Mouse (Mus musculus) liver, embryonic 14.5 days (tissue): ENCODE measurements around the gene Nos1ap. TPM values are rescaled to one million over a fixed set of nuclear protein-coding genes. Genes with fewer than 3 reads are reported as not detected.
A peak's percentile ranks its signal among the peaks of the same experiment; 100 is the strongest.

ENCODE experiments used
- ATAC-seq: fragments of 200-750 bp; cut with Nextera tagmentation; 2 replicates; pipeline ENCODE4 v1.8.0; 2017; ENCODE audit warnings: moderate number of reproducible peaks, mild to moderate bottlenecking, moderate library complexity; ENCODE audit not compliant: insufficient read depth
- DNase-seq, 3 experiments: peaks; one replicate each; pipeline ENCODE4 v3.0.0-alpha.2; 2012 to 2013; ENCODE audit warnings: low read depth in 3 of 3, low spot score in 3 of 3
- H3K27ac ChIP-seq: fragments of 300-500 bp; sonication (generic); 2 replicates; pipeline ENCODE4 v1.5.1; 2014; ENCODE audit warnings: moderate library complexity, mild to moderate bottlenecking, control low read depth, inconsistent platforms
- H3K27me3 ChIP-seq: fragments of 300-500 bp; sonication (generic); 2 replicates; pipeline ENCODE4 v1.6.1; 2014; ENCODE audit warnings: mild to moderate bottlenecking, low read length, moderate library complexity; ENCODE audit not compliant: control insufficient read depth, insufficient read depth
- H3K36me3 ChIP-seq: fragments of 300-500 bp; sonication (generic); replicated peaks from 2 replicates; pipeline ENCODE4 v1.6.1; 2014; ENCODE audit warnings: low read depth; ENCODE audit not compliant: control insufficient read depth, insufficient read depth
- H3K4me1 ChIP-seq, 2 experiments: fragments of 200-500 bp in 1 of 2; fragments of 300-500 bp in 1 of 2; sonication (generic) in 1 of 2; replicated peaks; 2 replicates each; pipeline ENCODE4 v1.6.1; 2012 to 2014; ENCODE audit warnings: antibody characterized with exemption in 1 of 2, inconsistent platforms in 1 of 2, low read length in 1 of 2; ENCODE audit not compliant: control insufficient read depth in 2 of 2, insufficient read depth in 2 of 2
- H3K4me2 ChIP-seq: fragments of 300-500 bp; sonication (generic); 2 replicates; pipeline ENCODE4 v1.6.1; 2014; ENCODE audit warnings: low read depth, mild to moderate bottlenecking, control low read depth, moderate library complexity
- H3K4me3 ChIP-seq, 2 experiments: fragments of 200-500 bp in 1 of 2; fragments of 300-500 bp in 1 of 2; sonication (generic) in 1 of 2; 2 replicates each; pipeline ENCODE4 v1.5.1; 2012 to 2014; ENCODE audit warnings: low read depth in 2 of 2, low read length in 2 of 2, mild to moderate bottlenecking in 2 of 2, control low read depth in 1 of 2, inconsistent platforms in 1 of 2, moderate library complexity in 1 of 2; ENCODE audit not compliant: insufficient read depth in 1 of 2
- H3K9ac ChIP-seq: fragments of 300-500 bp; sonication (generic); replicated peaks from 2 replicates; pipeline ENCODE4 v1.6.1; 2014; ENCODE audit warnings: mild to moderate bottlenecking, control low read depth, moderate library complexity
- H3K9me3 ChIP-seq: fragments of 300-500 bp; sonication (generic); 2 replicates; pipeline ENCODE4 v1.6.1; 2016; ENCODE audit warnings: low read length, mixed read lengths; ENCODE audit not compliant: control insufficient read depth
- CTCF ChIP-seq: IDR thresholded peaks from 2 replicates; pipeline ENCODE4 v1.5.1; 2016; ENCODE audit warnings: antibody characterized with exemption, low read depth, control low read depth
- EP300 ChIP-seq: IDR thresholded peaks from 2 replicates; pipeline ENCODE4 v1.6.1; 2016; ENCODE audit warnings: antibody characterized with exemption, low read depth
- WGBS: fragments of 180-500 bp; shearing (Covaris S2); extraction: QIAGEN DNeasy Blood & Tissue Kit; methylation state at CpG from one replicate; pipeline ENCODE4 v1.1.7; 2014; ENCODE audit not compliant: insufficient replicate concordance; 5-methylcytosine and 5-hydroxymethylcytosine counted together
- polyA plus RNA-seq, 2 experiments: library from polyadenylated mRNA; depleted of rRNA in 1 of 2; stranded (reverse) in 1 of 2; unstranded in 1 of 2; fragments of >200 nt; fragmentation: Nextera tagmentation in 1 of 2; extraction: Ambion mirVana in 1 of 2; gene quantifications; 2 replicates each; pipeline versions ENCODE4 v1.2.1 to v1.2.3; 2012 to 2014

Nos1ap gene
- polyA plus RNA-seq, 2 experiments = 1.8 to 2.2 TPM

DNA sequence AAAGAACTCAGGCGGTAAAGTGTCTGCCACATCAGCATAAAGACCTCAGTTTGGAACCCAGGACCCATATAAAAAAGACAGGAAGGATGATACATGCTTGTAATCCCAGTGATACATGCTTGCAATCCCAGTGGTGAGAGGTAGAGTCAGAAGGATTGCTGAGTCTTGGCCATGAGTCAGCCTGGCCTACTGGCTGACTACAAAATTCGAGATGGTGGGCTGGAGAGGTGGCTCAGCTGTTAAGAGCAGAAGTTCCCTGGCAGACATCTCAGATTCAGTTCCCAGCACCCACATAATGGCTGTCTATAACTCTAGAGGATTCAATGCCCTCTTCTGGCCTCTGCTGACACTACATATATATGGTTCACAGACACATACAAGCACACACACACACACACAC is 5.7 kb downstream of the Nos1ap start:
- Histone ChIP-seq H3K9ac (no peak overlapping the region), H3K4me2 (no peak overlapping the region), H3K36me3 (no peaks in the 10 kb centered on the region; the same call in 1 of the 2 replicates), H3K9me3 (no peaks in the 10 kb centered on the region), H3K27ac (no peak overlapping the region), H3K27me3 (peaks cover 10% of the 10 kb centered on the region), H3K4me1 (peaks cover 7 to 19% of the 10 kb centered on the region in 2 experiments), H3K4me3 (no peak overlapping the region)
- TF ChIP-seq CTCF (no peak), EP300 (no peak)
- DNase-seq (no peak), ATAC-seq (no peak)
- 66% methylated on average over 2 of the region's 2 CpGs for WGBS

DNA sequence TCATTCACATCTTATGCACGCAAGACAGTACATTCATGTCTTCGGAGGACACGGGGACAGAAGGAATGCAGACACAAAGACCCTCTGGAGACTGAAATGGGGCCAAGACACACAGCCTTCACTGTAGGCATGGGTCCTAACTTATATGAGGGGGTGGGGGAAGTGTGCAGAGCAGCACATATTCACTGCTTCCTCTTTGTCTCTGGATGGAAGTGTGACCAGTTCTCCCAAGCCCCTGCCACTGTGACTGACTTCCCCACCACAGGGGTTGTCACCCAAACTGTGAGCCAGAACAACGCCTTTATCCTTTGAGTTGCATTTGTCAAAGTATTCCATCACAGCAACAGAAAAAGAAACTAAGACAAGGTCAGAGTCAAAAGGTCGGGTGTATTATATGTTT is 7.3 kb downstream of the Nos1ap start:
- Histone ChIP-seq H3K4me2 (no peak overlapping the region), H3K27me3 (no peaks in the 10 kb centered on the region), H3K27ac (no peak overlapping the region), H3K4me1 (peaks cover 11 to 18% of the 10 kb centered on the region in 2 experiments), H3K9me3 (no peaks in the 10 kb centered on the region), H3K9ac (no peak overlapping the region), H3K4me3 (no peak overlapping the region), H3K36me3 (no peaks in the 10 kb centered on the region; the same call in 1 of the 2 replicates)
- TF ChIP-seq EP300 = no peak
- TF ChIP-seq CTCF = no peak
- 62% methylated on average over 5 of the region's 5 CpGs for WGBS
- ATAC-seq = no peak
- DNase-seq = no peak

DNA sequence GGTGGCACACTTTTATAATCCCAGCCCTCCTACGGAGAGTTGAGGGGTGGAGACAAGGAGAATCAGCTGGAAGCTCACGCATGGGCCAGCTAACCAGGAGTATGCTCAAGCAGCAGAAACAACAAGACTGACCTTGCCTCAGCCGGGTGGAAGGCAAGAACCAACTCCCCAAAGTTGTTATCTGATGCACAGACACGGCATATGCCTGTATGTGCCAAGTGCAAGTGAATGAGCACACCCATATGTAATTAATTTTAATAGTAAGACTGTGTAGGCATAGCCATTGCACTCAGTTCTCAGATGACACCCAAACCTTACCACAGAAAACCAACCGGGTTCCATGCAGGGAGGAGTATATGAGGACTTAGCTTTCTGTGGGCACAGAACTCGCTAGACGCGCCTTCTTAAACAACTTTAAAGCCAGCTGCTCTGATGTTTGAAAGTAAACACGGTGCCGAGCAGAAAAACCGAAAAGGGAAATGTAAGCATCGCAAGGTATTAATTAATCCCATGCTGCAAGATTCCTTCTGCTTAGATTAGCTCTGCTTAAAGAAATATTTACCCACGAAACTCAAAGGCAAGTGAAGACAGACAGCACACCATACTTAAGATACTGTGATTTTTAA is 9.1 kb downstream of the Nos1ap start:
- no peak for DNase-seq
- Histone ChIP-seq H3K27ac (no peak overlapping the region), H3K9me3 (no peaks in the 10 kb centered on the region), H3K4me1 (peaks cover 11 to 18% of the 10 kb centered on the region in 2 experiments), H3K36me3 (no peaks in the 10 kb centered on the region), H3K27me3 (no peaks in the 10 kb centered on the region), H3K4me3 (no peak overlapping the region), H3K4me2 (no peak overlapping the region), H3K9ac (no peak overlapping the region)
- TF ChIP-seq CTCF (no peak), EP300 (no peak)
- no peak for ATAC-seq
- 65% methylated on average over 13 of the region's 13 CpGs for WGBS

DNA sequence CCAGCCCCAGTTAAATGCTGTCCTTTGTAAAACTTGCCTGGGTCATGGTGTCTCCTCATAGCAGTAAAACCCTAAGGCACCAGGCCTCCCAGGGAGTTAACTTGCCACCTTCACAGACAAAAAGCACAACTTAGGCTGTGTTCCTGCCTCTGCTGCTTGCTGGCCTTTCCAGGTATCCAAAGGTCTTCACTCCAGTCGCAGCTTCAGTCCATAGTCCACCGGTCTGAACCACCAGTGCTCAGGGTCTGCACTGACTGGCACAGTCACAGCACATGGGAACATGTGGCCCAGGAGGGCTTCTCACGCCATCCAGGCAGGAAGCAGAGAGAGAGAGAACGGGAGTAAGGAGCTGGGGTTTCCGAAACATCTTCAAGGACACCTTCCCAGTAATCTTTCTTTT is 10.2 kb downstream of the Nos1ap start:
- peaks cover 11 to 18% of the 10 kb centered on the region in 2 experiments for H3K4me1 ChIP-seq
- TF ChIP-seq CTCF (no peak), EP300 (no peak)
- no peak overlapping the region for H3K9ac ChIP-seq
- no peaks in the 10 kb centered on the region for H3K9me3 ChIP-seq
- no peak for DNase-seq
- H3K4me2 ChIP-seq = peak overlapping the region; percentile 28; the same call in 1 of the 2 replicates
- H3K27ac ChIP-seq = no peak overlapping the region
- H3K4me3 ChIP-seq = no peak overlapping the region
- H3K27me3 ChIP-seq = no peaks in the 10 kb centered on the region
- no peaks in the 10 kb centered on the region for H3K36me3 ChIP-seq
- WGBS = 77% methylated on average over 5 of the region's 5 CpGs
- peak; percentile 33; the same call in 1 of the 2 replicates for ATAC-seq

DNA sequence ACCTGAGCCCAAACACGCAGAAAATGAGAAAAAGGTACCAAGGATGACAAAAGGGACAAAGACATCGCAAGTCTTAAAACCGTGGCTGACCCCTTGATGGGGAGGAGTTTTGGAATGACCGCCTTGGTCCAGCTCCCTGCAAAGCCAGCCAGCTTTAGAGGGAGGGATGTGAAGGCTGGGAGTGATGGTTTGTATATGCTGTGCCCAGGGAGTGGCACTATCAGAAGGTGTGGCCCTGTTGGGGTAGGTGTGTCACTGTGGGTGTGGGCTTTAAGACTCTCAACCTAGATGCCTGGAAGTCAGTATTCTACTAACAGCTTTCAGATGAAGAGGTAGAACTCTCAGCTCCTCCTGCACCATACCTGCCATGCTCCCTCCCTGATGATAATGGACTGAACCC is 10.6 kb downstream of the Nos1ap start:
- Histone ChIP-seq H3K36me3 (no peaks in the 10 kb centered on the region), H3K27me3 (no peaks in the 10 kb centered on the region), H3K4me3 (no peak overlapping the region), H3K9me3 (no peaks in the 10 kb centered on the region), H3K4me2 (peak overlapping the region; percentile 28; the same call in 1 of the 2 replicates), H3K9ac (no peak overlapping the region), H3K27ac (no peak overlapping the region), H3K4me1 (peaks cover 11 to 18% of the 10 kb centered on the region in 2 experiments)
- DNase-seq (no peak), ATAC-seq (peak; percentile 67)
- TF ChIP-seq CTCF = no peak
- no peak for TF ChIP-seq EP300
- WGBS = 87% methylated on average over 4 of the region's 4 CpGs
